Mouse (Mus musculus) left cerebral cortex, adult 11 months (tissue): ENCODE results near the gene Nell2.
A peak's percentile ranks its signal among the peaks of the same experiment; 100 is the strongest.
"Not testable (repeated sequence)": the region's sequence is repeated elsewhere in the genome, so short reads cannot be mapped to it uniquely, and the experiment has no call there.

Experiments
- DNase-seq: peaks from one replicate; pipeline ENCODE4 v3.0.0; 2022; ENCODE audit warnings: low spot score

The Nell2 gene

DNA sequence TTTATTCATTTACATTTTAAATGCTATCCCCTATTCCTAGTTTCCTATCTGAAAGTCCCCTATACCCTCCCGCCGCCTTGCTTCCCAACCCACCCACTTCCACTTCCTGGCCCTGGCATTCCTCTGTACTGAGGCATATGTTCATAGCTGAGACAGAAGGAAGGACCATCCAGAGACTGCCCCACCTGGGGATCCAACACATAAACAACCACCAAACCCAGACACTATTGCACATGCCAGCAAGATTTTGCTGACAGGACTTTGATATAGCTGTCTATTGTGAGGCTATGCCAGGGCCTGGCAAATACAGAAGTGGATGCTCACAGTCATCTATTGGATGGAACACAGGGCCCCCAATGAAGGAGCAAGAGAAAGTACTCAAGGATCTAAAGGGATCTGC, 291.3 kb downstream of the Nell2 start:
- not testable (repeated sequence) for DNase-seq

DNA sequence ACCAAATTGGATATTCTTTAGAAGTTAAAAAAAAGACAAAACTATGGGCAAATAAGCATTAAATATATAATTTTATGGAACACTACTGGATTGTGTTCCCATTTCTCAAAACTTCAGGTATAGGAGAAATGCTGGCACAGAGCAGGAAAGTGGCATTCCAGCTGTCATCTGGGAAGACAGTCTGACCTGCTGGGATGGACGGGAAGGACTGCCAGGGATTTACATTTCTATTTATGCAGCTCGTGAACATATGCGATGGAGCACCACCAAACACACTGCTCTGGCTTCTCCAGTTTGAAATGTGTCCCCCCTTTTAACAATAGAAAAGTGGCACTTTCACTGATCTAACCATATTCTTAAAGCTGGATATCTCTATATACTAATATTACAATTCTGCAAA, 291.9 kb downstream of the Nell2 start:
- no peak for DNase-seq

DNA sequence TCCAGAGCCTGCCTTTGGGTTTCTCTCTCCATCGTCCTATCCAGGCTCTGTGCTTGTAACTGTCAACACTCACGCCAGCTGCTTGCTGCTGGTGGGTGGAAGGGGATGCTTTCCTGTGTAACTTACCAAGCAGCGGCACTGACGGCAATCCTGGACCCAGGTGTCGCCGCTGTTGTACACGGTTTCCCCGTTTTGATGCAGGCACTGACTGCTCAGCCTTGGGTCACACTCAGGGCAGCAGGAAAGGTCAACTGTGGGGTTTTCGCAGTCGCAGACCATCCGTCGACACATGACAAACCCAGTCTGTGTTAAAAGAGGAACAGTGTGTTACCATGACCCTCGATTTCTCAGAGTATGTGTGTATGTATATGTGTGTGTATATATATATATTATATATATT, 297.2 kb downstream of the Nell2 start:
- DNase-seq: no peak

DNA sequence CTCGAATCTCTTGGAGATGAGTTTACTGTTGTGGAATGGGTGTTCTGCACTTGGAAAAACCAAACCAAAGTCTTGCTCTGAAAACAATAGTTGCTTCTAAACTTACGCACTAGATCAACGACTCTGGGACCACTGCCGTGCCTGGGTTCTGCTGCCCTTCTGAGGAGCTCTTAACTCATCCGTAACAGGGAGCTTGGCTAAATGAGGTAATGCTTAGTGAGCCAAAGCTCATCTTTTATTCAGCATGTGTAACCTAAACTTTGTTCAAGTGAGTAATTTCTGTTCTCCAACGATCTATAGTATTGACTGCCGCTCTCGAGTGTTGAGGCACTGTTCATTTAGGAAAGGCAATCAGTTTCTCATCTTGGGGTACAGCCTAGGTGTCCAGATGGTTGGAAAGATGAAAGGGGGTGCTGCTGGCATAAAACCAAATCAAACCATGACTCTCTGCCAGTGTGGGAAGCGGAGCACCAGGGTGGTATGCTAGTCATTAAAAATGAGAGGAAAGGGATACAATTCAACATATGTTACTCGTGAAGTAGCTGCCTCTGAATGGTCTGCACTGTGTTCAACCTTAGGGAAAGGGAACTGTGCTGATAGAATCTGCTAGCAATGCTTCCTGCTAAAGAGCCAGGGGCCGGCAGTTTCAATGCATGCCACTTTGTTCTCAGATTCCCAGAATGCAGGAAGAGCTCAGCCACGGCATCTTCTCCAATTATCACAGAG, 311.6 kb downstream of the Nell2 start:
- no peak for DNase-seq

DNA sequence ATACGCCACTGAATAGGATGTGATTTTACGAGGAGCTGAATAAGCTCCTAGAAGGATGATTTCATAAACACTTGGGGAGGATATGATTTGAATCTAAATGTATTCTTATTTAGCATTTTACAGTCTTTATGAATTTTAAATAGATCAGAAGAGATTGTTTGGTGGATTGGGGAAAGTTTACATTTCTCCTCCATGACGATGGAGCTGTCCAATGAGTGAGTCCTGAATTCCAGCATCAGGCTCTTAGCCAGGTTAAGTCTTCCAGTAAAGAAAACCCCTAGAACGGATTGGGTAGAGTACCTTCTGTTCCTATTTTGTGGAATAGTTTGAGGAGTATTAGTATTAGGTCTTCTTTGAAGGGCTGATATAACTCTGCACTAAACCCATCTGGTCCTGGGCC, 317.8 kb downstream of the Nell2 start:
- no peak for DNase-seq

DNA sequence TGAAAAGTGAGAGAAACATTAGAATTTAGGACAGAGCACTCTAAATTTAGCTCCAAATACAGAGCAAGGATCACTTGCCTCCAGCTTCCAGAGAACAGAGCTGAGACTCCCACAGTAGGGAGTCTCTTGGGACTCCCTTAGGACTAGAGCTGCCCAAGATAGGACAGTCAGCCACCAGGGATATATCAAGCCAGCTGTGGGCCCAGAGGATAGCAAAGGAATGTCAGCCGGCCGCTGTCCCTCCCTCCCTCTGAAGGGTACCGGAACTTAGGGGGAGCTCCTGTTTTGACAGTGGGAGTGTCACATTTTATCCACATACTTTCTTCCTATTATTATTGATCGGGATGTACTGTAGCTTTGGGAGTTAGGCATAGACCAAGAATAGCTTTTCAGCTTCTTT, 319.2 kb downstream of the Nell2 start:
- no peak for DNase-seq

DNA sequence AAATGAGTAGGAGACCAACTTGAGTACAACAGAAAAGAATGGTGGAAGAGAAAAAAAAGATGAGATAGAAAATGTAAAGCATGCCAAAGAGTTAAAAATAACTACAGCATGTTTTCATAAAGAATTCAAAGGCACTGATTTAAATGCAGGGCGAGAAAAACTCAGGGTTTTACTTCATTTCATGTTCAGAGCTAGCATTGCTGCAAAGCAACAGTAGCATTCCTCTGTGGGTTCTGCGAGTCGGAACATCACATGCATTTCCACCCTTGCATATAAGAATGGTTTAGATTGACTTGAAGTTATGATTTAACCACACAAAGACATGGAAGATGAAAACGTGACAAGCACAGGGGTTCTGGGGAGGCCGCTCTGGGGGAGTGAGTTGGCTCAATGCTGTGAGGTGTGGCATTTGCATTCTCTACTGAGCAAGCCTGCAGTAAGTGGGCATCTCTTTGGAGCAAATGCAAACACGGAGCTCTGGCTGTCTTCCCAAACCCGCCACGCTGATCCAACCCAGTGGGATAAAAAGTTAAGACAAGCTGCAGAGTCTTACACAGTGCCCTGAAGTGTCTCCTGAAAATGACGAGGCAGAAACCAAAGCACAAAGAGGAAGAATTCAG, 334.6 kb downstream of the Nell2 start:
- peak; percentile 25 for DNase-seq

DNA sequence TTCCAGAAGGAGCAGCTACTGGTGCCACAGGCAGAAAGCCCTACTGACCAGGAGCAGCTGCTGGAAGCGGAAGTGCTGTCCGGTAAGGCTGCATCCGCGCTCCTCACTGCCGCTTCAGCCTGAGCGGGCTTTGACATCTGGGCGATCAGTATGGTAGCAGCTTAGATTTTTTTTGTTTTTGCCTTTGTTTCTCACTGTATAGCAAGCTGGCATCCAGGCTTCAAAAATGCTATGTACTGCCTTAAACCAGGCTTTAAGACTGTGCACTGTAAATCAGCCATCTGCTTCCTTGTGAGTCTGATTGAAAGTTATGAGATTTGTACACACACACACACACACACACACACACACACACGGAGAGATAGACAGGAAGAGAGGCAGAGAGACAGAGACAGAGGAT, 335.4 kb downstream of the Nell2 start:
- DNase-seq: no peak

DNA sequence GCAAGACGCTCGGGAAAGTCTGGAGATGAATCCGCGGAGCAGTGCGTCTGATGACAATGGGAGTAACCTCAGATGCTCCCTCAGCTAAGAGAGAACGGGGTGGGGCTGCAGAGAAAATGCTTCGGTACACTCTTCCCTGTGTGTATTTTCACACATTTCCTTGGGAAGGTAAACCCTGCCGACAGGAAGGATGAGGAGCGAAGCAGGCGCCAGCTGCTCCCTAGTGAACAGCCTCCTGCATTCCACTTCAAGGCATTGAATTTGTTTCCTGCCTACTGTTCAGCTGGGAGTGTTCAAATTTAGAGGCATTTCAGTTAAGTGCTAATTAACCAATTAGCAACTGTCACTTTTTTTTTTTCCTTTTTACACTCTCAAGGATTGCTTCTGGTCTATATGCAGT, 342.1 kb downstream of the Nell2 start:
- DNase-seq: no peak

DNA sequence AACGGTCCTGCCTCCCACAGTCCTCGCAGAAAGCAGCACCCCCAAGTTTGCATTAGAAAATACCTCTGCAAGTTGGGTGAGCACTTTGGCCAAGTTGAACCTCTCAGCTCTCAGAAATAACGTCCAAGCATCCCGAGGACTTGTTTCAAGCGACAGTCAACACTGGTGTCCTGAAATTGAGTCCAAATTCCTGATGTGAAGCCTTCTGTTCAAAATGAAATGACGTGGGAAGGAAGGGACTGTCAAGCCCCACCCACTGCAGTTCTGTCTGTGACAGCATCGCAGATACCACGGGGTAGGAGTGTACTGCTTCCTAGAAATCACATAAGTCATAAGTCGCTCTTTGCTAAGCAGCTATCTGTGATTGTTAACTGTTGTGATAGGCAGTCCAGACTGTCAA, 342.9 kb downstream of the Nell2 start:
- DNase-seq: no peak

DNA sequence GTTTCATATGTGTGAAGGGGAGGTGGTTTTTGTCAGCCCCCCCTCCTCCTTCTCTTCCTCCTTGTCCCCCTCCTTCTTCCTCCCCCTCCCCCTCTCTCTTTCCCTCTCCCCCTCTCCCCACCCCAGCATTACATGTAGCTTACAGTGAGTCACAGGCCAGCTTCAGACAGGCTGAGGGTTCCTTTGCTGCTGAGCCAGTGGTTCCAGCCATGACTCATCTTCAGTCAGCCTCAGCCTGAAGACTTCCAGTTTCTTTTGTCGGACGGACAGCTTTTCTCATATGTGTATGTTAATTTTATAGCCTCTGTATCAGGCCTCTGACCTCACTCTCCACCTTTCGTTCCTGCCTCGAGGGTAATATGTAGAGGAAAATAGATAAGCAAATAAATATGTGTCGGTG, 344.9 kb downstream of the Nell2 start:
- DNase-seq: no peak

DNA sequence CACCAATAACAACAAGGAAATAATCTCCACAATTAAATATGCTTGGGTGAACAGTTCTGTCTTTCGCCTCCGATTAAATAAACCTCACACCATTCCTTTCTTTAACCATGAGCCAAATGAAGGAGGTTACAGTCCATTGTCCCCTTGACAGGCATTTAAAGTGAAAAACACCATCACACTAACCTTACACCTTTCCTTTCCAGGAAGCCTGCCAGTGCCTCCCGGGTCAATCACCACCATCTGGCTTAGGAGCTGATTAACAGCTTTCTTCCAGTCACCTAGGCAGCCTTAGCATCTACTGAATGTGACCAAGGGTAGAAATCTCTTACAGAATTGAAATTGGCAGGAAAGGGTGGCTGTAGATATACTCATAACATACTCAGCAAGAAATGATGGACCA, 371.5 kb downstream of the Nell2 start:
- DNase-seq: no peak

DNA sequence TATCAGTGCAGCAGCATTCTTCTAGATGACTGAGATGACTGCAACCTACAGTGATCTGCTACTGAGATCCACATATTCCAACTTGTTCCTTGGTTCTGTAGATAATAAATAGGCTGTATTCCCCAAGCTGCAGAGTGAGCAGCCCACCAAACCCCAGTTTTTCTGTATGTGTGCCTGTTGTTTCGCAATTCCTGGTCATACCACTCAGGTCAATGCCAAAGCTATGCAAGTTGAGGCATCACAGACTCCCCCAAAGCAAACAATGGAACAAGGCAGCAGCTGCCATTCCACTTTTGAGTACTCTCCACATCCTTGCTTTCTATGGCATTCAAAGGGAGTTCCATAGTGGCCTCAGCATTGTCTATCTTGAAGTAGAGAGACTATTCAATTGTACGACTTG, 383.2 kb downstream of the Nell2 start:
- no peak for DNase-seq

DNA sequence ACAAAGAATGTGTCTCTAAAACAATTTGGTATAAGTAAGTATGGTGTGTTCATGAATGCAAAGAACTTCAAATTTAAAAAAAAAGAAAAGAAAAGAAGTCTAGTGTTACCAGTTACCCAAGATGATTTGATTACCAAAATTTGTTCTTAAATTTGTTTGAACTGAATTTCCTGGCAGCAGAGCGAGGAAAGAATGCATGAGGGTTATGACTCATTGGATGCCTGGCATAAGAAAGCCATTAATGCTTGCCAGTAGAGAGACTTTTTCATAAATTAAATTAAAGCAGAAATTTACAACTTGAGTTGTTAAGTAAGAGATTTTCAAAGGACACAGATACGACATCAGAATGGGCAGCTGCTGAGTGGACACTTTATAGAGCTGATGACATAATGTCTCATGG, 384.2 kb downstream of the Nell2 start:
- no peak for DNase-seq

DNA sequence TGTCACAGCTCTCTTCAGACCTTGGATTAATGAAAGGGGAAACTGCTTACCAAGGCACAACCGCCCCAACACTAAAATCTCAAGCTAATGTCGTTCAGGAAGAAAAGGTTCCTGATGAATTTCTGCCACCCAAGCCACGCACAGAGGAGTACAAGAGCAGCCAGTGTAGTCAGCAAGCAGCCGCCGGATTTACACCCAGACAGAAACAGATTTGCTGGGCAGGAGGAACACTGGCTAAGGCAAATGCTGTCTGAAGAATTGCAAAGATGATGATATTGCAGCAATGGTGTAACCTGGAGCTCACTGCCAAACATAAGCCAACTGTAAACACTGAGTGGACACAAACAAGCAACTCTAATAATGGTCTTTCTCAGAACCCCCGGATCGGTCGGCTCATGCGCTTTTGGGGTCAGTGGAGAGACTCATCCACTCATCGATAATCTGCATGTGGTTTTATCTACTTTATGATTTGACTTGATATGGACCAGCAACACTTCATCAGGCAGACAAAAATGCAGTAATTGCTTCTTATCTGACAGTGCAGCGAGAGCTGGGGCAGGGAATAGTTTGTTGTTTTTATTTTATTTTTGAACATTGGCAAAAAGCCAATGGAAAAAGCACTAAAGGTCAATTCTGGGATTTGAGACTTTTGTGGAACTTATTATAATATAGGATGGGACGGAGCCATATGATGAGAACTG, 389.5 kb downstream of the Nell2 start:
- no peak for DNase-seq

DNA sequence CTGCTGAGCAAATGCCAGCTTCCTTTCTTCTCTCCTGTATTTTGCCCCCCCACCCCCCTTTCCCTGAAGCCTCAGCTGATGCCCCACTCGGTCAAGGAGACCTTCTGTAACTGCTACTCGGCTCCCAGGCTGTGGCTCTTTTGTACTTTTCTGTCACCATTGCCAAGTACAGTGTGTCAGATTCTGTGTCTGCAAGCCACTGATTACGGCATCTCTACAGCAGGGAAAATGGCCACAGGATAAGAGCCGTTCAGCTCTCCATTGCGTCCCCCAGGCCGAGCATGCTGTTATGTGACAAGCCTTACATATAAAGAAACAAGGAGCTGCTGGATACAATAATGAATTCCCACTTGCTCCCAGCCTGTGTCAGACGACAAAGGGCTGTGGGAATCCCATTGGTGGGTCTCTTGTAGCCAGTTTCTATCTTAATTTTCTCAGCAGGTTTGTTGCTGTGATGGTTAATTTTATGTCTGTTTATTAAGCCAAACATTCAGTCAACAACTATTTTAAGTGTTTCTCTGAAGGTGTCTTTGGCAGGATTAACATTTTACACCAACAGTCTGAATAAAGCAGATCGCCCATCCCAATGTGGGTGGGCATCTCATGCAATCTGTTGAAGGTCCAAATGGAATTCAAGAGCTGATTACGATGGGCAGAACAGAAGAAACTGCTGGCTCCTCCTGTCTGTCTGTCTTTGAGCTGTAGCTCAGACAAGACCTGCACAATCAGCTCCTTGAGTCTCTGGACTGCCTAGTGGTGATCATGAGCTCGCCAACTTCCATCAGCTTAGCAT, 391.1 kb downstream of the Nell2 start:
- DNase-seq: no peak

DNA sequence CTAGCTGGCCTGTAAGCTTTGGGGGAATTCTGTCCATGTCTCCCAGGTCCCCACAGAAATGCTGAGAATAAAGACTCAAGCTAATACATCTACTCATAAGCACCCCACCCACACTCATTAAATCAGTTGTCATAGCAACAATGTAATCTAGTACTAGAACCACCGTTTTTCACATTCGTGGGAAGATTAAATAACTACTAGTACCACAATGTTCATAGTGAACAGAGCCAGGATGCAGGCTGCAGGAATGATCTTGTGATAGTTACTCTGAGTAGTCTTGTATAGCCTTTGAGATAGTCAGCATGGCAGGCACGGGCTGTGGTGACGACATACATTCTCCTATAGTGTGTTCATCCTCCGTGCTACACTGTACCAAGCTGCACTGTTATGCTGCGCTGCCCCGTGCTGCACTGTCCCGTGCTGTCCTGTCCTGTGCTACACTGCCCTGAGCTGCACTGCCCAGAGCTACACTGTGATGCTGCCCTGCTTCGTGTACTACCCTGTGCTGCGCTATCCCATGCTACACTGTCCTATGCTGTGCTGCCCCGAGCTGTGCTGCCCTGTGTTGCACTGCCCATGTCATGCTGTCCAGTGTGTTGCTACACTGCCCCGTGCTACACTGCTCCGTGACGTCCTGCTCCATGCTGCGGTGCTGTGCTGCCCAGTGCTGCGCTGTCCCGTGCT, 392.3 kb downstream of the Nell2 start:
- peak; percentile 13 for DNase-seq

DNA sequence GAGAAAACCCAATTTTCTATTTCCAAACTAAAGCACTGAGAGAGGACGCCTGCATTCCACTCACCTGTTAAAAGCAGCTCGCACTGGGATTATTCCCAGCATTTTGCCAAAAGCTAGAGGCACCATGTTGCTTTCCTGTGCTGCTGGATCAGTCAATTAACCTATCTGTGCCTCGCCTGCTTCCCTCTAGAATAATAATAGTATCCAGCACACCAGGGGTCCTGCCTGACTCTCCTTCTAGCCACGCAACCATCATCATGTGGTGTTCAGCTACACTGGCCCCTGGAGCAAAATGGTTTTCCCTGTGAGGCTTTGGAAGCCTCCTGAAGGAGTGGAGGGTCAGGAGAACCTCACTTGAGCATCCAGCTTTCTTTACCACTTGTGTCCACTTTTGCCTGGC, 397.0 kb downstream of the Nell2 start:
- no peak for DNase-seq

DNA sequence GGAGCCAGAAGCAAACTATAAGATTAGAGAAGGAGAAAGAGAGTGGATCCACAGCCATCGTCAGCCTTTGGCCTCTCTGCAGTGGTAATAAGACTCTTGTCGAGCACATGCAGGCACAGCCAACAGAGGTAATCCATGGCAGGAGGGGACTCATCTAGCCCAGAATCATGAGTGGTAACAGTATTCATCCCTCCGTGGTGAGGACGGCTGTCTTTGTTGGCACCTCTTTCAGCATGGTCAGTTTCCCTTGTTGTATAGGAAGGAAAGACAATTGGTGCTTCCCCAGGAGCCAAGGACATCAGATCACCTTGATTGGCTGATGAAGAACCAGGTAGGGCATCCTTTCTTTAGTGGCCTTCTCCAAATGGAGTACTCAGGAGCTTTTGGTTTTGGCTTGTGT, 419.7 kb downstream of the Nell2 start:
- DNase-seq: no peak

DNA sequence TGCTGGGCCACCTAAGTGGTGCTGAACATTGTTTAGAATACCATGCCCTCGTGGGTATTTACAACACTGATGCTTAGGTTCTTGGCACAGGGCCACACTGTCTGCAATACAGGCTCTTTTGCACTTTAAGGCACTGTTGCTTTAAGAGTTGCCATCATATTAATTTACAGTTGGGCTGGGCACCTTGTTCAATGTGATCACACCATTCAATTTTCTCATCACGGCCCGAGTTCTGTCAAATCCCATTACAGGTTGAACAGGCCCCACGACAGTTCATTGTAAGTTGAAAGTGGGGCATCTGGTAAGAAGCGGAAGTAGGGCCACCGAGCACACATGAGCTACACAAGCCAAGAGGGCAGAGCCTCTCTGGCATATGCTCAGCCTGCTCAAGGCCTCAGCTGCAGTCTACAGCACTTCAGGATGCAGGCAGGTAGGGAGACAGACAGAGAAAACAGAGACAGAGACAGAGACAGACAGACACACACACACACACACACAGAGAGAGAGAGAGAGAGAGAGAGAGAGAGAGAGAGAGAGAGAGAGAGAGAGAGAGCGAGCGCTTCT, 421.0 kb downstream of the Nell2 start:
- DNase-seq: no peak

DNA sequence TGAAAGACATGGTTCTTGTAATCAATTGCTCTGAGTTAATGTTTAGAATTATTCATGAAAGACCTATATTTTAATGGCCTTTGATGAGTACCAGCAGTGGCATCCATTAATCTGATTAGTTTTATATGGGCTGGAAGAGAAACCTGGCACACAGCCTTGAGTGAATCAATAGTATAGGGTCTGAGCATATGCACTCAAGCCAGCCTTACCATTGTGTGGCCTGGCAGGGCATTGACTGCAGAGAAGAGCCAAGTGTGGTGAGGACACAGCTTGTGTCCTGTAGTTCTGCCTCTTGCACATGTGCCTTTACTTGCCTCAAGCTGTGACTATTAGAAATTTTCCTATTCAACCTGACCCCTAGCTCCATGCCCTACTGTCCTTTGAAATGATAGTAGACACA, 426.8 kb downstream of the Nell2 start:
- DNase-seq: no peak

DNA sequence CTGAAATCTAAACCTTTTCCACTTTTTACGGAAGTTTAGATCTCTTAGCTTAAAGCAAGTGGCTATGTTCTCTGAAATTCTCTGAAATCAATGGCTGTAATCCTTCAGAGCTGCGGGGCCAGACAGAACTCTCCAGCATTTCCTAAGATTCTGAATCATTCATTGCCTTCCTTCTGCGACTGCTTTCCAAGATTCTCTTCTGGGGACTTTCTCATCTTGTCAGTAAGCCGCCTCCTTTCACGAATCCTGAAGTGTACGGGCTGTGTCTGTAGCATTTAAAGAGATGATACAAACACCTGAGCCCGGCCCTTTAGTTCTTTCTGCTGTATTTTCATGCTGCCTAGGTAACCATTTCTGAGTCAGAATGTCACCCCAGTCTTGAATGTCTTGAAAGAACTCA, 428.2 kb downstream of the Nell2 start:
- DNase-seq: no peak
